Mouse (Mus musculus): ENCODE measurements around the gene Grid1.

GRCm38 (mm10) chr14:35009074-35009473 is 189.2 kb downstream of the Grid1 start:
- TF ChIP-seq CTCF (IDR thresholded peaks at IDR 0.05) (no peak), EP300 (IDR thresholded peaks at IDR 0.05) (no peak)

All from lung, postnatal 0 days (tissue).